Mouse (Mus musculus) hematopoietic stem cell, adult 5-6 weeks (primary cell): ENCODE data around the gene 2310057M21Rik. TPM values are rescaled to one million over a fixed set of nuclear protein-coding genes. Genes with fewer than 3 reads are reported as not detected.
"Not testable (repeated sequence)": the region's sequence is repeated elsewhere in the genome, so short reads cannot be mapped to it uniquely, and the experiment has no call there.

ENCODE experiments used
- ATAC-seq, 2 experiments: fragments of 125-278 bp in 1 of 2; replicated peaks in 1 of 2; 2 replicates each; pipeline ENCODE4 v1.8.0; 2016 to 2017; ENCODE audit warnings: inconsistent platforms in 2 of 2, mild to moderate bottlenecking in 2 of 2, moderate number of reproducible peaks in 2 of 2, low read depth in 1 of 2, moderate TSS enrichment in 1 of 2; ENCODE audit not compliant: low FRiP score in 2 of 2, poor library complexity in 2 of 2, severe bottlenecking in 2 of 2, insufficient read depth in 1 of 2, low TSS enrichment in 1 of 2
- total RNA-seq: library from RNA; stranded (forward); fragments of 172-1452, 232-1000 nt; gene quantifications from 2 replicates; pipeline ENCODE4 v1.2.3, GENCODE M21; 2017

2310057M21Rik gene
- 6.6 and 15.8 TPM in 2 replicates for total RNA-seq

DNA sequence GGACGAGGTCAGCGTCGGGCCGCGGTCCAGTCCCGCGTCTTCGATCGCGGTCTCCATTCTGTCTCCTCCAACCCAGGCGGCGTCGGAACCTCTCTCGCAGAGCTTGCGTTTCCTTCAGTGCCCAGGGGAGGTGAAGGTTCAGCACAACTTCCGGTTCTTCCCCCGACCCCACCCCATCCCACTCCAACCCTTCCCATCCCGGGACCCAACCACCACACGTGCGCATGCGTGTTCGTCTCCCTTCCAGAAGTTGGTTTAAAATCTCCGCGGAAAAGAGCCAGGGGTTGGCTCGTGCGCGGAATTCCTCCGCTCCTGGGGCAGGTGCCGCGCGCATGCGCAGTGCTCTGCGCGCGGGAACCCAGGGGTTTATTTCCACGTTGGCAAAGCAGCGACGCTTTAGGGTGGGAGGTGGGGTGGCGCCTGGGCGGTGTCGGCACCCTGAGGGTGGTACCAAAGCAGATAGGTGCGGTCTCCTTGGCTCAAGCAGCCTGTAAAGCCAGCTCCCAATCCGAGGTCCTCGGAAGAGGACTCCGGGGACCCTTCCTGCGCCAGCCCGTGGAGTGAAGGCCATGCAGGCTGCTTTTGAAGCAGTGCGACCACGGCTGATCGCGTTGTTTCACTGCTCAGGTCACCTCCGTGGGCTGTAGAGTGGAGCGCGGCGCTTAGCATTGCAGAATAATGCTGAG, at the start of gene 2310057M21Rik:
Gene 2310057M21Rik, minus strand, starts transcription at position 145 of the 686 bp plus-strand sequence.
- peak; percentile 92 to 97 for ATAC-seq

DNA sequence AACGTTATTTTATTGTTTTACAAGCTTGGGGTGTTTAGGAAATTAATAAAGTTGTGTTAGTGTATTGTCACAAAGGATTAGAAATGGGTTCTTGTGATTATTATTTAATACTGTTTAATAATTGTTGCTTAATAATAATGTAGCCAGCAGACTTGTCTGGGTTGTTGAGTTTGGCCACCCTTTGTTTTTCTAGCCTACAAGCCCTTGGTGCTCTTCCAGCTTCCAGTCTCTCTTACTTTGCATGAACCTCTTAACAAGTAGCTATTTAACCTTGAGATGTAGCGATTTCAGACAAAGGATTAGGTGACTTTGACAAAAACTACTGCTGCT, 49.3 kb upstream of the 2310057M21Rik start:
- ATAC-seq = no peak

DNA sequence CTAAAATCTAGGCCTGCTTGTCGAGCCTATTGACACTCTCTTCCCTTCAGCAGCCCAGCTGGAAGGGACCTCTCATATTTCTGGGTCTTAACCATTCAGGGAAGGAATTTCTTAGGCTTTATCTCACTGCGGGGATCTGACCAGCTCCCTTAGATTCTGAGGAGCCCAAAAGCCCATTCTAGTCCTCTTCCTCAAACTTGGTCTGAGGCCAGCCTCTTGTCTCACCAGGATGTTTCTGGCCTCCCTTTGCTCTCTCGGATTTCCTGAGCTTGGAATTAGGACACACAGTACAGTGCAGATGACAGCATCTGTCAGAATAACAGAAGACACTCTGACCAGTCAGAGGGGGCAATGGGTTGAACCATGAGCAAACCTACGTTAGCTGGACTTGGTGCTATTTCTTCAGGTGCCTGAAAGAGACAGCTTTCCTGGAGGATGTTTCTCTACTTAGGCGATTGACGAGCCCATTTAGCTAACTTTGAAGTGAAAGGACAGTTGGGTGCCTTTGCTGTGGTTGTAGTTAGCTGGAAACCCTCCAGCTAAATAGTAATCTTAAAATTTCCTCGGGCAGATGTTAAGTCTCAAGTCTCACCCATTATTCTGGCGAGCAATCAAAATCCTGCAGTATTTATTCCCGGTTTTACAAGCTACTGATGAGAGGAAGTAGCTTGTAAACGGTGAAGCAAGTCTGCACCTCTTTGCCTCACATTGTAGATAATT, 48.8 kb upstream of the 2310057M21Rik start:
- no peak for ATAC-seq

DNA sequence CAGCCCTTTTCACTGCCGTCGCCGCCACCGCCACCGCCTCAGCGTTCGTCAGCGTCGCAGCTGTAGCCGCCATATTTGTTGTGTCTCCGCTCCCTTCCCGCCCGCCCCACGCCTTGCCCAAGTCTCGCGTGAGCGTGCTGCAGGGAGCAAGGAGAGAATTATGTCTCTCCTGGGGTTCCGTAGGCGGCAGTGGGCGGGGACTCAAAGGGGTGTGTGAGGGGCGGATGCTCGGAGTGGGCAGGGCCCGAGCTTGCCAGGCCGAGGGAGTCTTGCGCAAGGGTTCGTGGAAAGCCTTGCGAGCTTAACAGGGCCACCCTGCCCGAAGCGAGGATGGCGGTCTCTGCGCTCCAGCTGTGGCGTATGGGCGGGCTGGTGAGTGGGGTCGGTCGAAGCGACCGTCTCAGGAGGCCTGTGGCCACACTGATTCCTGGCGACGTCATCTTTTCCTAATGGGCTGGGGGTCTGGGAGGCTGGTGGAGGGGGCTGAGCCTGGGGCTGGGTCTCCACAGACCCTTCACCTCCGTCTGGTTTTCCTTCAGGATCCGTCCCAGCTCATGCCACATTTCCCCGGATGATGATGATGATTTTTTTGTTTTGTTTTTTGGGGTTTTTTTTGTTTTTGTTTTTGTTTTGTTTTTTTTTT, 48.0 kb upstream of the 2310057M21Rik start, which contains the start of the genes Ikzf5 and Acadsb:
Gene Ikzf5, minus strand, starts transcription at position 106 of the 643 bp plus-strand sequence.
Gene Acadsb, plus strand, starts transcription at position 186 of the 643 bp plus-strand sequence.
- ATAC-seq = peak; percentile 99

DNA sequence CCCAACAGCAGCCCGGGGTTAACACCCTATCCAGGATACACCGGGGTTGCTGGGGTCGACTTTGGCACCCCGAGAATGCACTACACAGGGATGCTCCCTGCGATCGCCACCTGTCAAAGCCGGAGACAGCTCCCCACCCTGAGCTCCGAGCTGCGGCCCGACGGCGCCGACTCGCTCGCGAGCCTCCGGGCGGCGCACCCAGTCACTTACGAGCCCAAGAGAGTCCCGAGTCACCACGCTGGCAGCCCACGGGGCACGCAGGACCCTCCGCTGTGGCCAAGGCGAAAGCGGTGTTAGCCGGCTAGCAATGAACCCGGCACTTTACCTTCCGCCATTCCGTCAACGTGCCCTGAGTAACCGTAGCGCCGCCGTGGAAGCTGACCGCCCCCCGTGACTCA, 47.4 kb upstream of the 2310057M21Rik start:
- peak in 1 of 2 experiments; percentile 37; a peak in 2 of 4 replicates for ATAC-seq

DNA sequence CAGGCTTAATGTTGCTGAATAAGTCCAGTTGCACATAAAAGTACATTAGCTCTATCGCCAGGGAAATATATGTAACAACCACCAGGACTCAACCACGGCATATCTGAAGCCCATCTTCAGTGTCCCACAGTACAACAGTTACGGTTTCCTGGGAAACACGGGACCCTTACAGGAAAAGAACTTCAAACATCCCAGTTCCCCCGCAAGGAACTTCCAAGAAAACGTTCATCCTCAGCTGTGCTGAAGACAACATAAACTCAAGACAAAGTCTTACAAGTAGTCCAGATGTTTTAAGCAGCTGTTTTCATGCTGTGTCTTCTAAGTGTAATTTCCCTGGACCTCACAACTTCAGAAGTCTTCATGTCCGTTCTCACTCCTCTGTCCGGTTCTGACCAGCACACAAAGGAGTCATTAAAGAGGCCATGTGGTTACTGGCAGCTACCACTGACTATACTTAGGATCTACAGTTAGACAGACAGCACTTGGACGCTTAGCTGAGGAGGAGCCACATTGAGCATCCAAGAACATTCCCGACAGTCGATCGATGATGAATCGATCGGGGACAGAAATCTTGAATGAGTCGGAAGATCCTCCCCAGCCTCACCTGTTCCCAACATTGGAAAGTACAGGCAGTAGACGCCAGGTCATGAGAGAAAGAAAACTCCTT, 46.9 kb upstream of the 2310057M21Rik start:
- no peak for ATAC-seq

DNA sequence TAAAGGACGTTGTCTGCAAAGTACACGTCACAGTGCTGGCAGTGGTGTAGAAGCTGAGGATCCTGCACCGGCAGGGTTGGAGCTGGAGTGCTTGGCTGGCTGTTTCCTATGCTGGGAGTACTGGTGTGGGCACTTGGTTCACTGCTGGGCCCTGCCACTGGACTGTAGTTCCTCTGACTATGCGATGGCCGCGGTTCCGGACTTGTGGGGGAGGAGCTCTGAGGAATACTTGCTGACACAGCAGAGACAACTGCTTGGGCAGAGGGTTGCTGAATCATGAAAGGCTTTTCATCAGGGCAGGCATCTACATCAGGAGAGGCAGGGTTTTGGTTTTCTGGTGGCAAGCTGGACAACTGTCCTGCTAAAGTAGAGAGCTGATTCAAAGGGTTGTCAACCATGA, 29.2 kb upstream of the 2310057M21Rik start:
- not testable (repeated sequence) for ATAC-seq

DNA sequence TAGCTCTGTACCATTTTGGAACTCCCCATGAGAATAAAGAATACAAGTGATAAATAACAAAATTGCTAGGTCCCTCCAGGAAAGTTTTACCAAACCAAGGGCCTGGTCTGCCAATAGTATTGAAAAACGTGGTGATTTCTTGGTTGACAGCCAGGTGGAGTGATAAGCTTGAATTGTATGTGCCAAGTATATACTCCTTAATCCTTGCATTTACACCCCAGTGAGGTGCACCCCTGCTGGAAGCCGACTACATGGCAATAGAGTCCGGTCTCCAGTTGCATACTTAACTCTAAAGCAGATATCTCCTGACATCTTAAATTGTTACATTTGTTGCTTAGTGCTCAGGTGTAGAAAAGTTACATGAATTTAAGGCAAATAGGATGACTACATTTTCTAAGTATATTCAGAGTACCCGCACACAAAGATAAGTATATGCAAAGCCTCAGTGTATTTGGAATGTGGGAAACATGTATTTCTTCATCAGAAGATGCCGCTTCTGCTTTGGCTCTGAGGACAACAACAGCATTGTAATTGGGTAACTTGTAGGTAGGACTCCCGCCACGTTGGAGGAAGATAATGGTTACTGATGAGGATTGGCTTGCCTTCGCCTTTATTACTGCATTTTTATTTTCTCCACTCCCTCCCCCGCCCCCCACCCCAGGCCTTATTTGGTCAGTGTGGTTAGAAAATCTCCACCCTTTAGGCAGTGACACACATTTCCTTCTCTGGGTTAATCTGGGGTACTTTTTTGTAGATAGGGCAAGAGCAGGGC, 9.5 kb upstream of the 2310057M21Rik start:
- no peak for ATAC-seq

DNA sequence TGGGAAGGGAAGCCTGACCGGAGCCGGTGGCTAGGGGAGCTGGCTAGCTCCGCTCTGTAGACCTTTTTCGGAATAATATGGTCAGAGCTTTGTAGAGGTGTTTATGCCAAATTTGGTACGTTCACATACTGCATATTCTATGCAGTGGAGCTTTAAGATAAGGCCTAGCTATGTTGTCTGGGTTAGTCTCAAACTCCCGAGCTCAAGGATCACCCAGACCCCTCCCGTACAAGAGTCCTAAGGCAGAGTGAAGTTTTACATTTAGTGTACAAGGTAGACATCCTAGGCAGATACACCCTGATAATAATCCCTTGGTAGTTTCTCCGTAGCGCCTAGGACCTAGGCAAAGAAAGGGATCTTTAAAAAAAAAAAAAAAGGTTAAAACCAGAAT, 8.9 kb upstream of the 2310057M21Rik start:
- ATAC-seq = peak in 1 of 2 experiments; percentile 6; a peak in 1 of 4 replicates

DNA sequence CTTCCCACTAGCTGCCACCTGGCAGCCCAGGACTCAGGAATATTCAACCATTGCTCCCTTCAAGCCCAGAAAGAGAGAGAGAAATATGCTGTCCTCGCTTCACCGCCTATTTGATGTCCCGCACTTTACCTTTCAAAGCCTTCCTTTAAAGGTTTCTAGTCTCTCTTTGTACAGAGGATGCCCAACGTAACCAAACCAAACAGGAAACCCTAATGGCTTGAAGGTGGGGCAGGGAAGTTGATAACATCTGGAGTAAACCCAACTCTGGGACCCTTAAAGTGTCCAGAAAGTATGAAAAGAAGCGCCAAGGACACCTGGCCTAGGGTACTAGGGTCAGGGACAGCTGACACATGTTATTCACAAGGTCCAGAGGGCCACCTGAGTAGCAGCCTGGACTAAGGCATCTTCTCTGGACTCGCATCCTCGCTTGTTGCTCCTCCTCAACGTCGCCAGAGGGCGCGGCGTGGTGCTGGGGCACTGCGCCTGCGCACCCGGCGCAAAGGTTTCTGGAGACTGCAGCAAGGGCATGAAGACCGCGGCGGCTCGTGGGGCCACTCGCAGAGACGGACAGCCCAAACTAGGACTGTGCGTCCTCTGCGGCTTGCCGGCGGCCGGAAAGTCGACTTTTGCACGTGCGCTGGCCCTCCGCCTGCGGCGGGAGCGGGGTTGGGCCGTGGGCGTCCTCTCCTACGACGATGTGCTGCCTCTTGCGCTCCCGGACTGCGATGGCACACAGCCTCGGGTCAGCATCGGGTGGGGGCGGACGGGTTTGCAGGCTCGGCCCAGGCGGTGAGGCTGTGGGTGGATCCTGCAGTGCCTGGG, 8.3 kb upstream of the 2310057M21Rik start, which contains the start of gene Pstk:
Gene Pstk, plus strand, starts transcription at position 494 of the 822 bp plus-strand sequence.
- ATAC-seq = peak; percentile 96 to 97

DNA sequence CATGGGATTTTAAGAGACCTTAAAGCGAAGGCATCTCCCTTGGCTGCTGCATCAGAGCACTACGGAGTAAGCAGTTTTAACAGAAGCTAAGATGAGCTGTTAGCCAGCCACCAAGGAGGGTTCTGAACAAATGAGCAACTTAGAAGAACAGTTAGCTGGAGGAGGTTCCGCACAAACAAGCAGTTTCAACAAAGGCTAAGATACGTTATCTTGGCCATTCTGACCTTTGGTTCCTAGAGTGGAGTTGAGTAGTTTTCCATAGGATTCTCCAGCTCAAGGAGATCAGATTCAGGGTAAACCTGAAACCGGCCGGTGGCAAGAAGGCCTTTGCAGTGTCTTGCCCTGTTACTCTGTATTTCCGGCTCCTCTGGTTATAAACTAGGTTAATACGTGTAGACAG, 1.6 kb upstream of the 2310057M21Rik start:
- no peak for ATAC-seq

DNA sequence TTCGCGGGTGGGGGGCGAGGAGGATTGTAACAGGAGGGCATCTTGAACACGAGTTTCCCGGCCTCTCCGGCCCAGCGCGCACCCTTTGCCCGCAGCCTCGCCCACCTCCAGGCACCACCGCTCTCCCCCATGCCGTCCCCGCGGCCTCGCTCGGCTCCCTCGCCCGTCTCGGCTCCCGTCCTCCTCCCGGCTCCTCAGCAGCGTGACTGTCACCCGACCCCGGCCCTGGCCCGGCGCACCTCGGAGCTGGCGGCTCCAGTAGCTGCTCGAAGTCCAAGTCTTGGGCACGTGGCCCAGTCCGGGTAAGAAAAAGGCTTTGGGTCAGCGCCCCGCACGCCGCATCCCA, 317 bp downstream of the 2310057M21Rik start:
- ATAC-seq = peak; percentile 39 to 59

DNA sequence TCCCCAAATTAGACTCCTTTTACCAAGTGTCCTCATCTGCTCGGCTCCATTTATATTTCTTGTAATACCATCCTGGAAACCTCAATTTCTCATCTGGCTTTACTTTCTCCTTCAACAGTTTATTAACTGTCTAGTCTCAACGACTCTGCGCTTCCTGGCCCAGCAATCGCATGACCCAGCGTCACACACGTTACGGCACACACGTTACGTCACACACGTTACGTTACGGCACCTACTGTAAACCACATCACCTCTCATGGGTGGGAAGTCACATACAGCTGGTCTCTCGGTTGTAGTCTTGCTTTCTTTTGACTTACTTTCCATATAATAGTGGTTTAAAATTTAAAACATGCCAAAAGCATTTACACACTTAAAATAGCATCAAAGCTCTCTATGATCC, 6.5 kb downstream of the 2310057M21Rik start:
- no peak for ATAC-seq

DNA sequence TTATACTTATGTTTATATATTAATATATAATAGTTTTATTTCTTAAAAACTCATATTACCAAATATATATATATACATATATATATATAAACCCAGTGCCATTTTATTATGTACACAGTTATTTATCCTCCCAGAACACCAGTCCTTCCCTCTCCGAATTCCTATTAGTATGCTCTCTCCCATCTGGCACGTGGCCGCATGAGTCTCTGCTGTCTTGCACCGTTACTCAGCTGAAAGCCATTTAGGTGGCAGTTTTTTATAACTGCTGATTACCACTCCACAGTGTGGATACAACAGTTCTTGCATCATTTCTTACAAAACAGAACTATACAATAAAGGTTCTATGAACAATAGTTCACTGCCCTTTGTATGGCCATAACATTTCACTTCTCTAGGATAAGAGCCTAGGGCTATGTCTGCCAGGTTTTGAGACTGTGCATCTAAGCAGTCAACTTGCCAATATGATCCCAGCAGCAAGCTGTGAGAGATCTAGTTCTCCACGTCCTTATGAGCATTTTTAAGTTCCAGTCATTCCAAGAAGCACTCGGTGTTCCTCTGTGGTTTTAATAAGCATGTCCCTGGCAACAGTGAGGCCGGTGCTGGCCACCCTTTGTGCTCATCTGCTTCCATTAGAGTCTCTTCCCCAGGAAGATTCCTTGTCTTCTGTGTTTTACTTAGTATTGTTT, 16.6 kb downstream of the 2310057M21Rik start:
- no peak for ATAC-seq

DNA sequence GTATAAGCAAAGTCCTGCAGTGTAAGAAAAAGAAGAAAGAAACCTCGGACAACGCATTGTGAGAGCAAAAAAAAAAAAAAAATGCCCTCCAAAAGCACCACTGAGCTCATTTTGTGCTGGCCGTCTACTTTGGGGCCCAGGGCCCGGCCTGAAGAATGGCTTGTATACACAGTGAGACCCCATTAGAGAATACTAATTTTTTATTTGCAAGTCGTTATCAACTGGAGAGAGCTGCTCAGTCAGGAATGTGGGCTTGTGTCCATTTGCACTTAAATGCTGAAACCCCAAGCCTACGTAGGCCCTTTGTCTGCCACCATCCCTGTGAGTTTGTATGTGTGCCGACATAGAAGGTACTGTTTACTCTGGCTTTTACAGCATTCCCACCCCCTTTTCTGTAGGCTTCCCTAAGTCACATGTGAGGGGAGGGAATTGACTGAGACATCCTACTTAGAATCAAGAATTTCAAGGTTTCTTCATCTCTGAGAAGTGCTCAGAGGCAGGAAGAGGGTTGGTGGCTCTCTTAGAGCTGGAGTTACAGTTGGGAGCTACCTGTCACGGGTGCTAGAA, 25.0 kb downstream of the 2310057M21Rik start:
- ATAC-seq = no peak

DNA sequence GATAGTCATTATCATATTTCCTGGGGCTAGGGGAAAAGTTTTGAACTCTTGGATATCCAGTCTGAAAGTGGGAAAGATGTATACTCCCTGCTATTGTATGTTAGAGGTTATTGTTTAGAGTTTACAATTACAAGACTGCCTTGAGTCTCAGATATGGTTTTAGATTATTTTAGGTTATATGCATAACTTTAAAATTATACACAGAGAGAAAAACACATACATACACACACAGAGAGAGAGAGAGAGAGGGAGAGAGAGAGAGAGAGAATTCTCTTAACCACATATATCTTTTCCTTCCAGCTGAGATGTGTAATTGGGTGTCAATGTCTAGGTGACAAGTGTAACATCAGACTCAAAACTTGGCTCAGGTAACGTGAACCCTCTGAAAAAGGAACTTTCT, 29.0 kb downstream of the 2310057M21Rik start, which contains the start of gene Fam24a:
Gene Fam24a, plus strand, starts transcription at position 301 of the 400 bp plus-strand sequence.
- no peak for ATAC-seq
